Mouse (Mus musculus) brain, embryonic 14.5 days (tissue): ENCODE data around the gene Stoml1.

ENCODE experiments used
- CTCF ChIP-seq: fragments of 200-500 bp; IDR thresholded peaks from 2 replicates; pipeline ENCODE4 v1.5.1; 2012; ENCODE audit warnings: inconsistent platforms, mild to moderate bottlenecking, moderate library complexity, borderline replicate concordance; ENCODE audit not compliant: insufficient read depth, insufficient read length; ENCODE audit errors: extremely low read depth
- POLR2A ChIP-seq: fragments of 200-500 bp; IDR thresholded peaks from 2 replicates; pipeline ENCODE4 v1.6.1; 2012; ENCODE audit warnings: mild to moderate bottlenecking, inconsistent platforms, borderline replicate concordance; ENCODE audit not compliant: poor library complexity, insufficient read depth, insufficient read length, severe bottlenecking; ENCODE audit errors: extremely low read depth

GRCm38 (mm10) chr9:58213377-58213776, 39.6 kb upstream of the Stoml1 start:
- TF ChIP-seq CTCF: no peak
- TF ChIP-seq POLR2A: no peak
